Mouse (Mus musculus): ENCODE results near the gene Fibp.

Fibp gene

DNA sequence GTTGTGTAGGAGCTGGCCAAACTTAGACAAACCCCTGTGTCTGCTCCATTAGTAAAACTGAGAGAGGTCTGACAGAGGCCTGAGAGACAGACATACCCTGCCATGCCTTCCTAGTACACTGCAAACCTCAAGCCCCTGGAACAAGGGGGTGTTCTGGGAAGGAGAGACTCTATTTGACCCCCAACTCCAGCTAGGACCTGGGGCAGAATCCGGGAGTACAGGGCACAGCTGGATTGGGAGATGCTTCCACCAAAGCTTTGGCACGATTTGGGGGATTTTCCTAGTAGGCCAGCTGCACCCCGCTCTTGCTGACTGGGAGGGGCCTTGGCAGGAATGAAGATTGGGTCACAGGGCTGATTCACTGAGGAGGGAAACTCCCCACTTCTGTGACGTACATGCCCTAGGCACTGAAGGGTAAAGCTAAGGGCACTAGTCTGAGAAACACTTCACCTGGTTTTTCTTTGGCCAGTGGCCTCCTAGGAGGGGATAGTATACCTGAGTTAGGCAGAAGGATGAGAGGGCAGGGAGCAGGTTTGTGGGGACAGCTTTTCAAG lies 28.4 kb upstream of the Fibp start:
- DNase-seq (ENCODE audit: low read depth, low spot score) = no peak

DNA sequence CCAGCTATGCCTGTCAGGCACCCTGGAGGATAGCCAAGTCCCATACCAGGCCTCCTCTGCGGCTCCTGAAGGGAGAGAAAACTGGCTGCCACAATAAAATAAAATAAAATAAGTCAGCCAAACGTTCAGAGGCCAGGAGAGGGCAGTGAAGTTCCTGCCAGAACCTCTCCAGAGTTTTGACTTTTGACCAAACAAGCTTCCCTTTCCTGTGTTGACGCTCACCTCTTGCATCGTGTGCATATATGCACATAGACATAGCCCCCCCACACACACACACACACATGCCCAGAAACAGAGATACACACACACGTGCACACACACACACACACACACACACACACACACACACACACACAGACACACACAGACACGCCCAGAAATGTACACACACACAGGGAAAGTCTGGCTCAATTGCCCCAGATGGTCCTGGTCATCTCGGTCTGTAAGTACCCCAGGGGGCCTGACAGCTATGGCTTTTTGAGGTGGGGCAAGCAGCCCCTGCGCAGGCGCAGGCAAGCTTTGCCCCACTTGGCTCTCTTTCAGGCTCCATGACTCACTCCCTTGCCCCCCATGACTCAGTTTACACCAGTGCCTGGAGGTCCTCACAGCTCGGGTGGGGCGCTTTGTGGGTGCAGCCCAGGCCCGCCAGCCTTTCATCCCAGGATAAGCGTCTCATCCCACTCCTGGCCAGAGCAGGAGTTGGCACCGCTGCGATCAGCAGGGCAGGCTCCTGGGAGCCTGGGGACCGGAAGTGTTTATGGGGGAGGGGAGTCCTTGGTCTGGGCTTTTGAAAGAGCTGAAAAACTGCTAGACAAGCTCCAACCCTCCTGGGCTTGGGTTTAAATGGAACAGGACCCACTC lies 27.2 kb upstream of the Fibp start:
- DNase-seq (ENCODE audit: low read depth, low spot score) = no peak

DNA sequence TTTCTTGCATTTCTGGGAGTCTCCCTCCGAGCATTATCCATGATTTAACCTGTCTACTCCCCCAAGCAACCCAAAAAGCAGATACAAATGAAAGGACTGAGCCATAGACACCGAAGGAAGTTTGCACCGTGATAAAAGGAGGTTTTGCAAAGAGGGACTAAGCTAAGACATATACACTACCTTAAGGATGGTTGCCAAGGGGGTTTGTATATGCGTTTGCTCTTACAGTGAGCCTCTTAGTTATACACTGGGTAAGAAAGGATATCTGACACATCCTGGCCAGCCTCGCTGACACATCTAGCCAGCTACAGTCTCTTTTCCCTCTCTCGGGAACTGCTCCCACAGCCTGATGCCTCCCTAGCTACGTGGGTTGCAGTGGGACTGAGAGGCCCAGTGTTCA lies 26.5 kb upstream of the Fibp start:
- no peak for DNase-seq (ENCODE audit: low read depth, low spot score)

DNA sequence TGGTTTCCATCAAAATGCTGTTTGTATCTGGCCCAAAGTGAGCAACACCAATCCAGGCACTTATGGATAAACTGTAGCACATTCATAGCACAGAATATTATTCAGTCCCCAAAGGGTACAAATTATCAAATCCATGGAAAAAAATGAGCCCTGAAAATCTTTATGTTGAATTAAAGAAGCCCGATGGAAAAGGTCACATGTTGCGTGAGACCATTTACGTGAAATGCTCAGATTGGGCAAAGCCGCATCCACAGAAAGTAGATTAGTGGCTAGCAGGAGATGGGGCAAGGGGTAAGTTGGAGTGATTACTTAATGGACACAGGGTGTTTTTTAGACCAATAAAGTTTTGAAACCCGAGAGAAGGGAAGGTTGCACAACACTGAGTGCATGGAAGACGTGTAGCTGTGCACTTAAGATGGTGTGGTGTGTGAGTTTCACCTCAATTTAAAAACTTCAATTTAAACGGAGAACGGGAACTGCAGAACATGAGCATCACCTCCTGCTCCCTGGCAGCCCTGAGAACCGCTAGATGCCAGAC lies 16.0 kb upstream of the Fibp start:
- DNase-seq (ENCODE audit: low read depth, low spot score) = no peak

DNA sequence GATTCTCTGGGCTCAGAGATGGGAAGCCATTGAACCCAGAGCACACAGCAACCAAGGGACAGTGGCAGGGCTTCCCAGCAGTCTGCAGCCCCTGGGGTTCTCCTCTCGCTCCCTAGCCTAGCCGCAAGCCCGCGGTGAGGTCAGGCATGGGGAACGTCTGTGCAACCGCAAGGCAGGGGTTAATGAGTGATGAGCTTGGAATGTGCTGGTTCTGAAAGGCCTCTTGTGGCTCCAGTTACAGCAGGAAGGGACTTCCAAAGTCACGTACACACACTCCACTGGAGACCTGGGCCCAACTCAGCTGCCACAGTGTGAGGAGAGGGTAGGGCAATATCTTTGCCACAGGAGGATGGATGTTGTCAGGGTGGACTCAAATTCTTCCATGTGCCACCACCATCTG lies 15.5 kb upstream of the Fibp start:
- no peak for DNase-seq (ENCODE audit: low read depth, low spot score)

DNA sequence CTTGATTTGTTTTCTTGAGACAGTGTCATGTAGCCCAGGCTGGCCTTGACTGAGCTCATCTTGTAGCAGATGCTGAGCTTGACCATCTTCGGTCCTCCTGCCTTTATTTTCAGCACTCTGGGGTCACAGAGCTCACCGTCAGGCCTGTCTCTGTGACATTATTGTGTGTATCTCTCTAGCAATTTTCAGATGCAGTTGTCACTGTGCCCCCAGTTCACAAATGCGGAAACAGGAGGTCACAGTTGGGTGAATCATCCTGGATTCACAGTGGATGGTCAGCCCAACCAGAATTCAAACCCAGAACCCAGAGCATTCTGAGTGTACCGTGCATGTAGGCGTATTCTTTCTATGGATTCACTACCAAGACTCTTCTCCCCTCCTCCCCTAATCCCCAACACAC lies 14.7 kb upstream of the Fibp start:
- DNase-seq (ENCODE audit: low read depth, low spot score) = no peak

DNA sequence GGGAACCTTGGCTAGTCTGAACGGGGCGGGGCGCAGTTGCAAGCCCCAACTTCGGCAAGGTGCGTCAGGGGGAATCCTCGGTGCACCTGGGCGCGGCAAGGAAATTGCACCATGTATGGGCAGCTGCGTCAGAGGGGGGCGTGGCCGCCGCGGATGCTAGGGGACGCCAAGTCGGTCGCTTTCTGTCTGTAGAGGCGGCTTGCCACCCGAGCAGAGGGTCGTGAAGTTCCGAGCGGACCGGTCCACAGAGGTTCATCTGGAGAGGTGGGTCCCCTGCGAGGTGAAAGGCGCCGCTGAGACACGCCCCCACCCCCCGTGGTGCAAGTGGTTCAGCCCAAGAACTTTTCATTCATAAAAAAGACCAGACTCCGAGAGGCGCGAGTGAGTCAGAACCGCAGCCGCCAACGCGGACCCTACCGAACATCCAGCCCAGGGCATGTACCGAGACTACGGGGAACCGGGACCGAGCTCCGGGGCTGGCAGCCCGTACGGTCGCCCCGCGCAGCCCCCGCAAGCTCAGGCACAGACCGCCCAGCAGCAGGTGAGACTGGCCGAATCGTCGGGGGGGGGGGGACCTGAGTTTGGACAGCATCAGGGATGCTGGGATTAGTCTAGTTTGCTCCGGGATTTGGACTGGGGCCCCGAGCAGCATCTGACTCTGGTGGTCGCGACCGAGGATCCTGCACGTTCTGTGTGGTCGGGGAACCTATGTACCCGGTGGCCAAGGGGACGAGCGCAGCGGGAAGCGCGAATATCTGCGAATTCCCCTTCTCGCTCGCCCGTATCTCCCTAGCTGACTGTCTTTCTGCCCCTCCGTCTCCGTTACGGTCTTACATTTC lies 12.7 kb upstream of the Fibp start, which contains the start of gene Fosl1:
TSS of gene Fosl1 (plus strand) at position 33 of the 839 bp plus-strand sequence.
- DNase-seq (ENCODE audit: low read depth, low spot score) = peak; percentile 50

DNA sequence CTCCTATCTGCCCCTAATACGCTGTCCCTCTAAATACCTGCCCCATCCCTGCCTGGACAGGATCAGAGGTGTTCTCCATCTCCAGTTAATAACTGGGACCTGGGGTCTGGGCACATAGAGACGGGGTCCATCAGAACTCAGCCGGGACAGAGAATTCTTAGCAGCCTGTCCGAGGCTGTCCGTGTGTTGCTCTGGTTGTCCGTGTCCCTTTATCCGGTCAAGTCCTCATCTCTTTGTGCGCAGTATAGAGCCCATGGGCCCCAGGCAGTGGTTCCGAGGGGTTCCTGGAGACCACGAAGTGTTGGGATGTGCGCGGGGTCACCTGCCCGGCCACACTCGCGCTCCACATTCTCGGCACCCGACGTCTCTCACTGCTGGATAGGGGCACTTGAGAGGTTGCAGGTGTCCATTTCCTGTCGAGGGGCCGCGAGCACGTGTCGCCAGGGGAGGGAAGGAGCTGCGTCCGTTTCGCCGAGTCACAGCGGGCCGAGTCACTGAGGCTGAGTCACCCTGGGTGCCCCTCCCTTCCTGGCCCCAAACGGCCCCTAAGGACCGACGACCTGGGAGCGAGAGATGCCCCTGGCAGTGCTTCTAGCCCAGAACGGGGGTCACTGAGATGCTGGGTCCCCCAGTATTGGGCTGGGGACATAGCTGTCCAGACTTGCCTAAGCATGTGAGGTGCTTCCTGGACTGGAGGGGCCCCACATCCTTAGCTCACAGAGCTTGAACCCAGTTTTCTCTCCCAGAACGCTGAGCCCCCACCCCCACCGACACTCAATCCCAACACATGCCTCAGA lies 11.9 kb upstream of the Fibp start:
- DNase-seq (ENCODE audit: low read depth, low spot score) = no peak

DNA sequence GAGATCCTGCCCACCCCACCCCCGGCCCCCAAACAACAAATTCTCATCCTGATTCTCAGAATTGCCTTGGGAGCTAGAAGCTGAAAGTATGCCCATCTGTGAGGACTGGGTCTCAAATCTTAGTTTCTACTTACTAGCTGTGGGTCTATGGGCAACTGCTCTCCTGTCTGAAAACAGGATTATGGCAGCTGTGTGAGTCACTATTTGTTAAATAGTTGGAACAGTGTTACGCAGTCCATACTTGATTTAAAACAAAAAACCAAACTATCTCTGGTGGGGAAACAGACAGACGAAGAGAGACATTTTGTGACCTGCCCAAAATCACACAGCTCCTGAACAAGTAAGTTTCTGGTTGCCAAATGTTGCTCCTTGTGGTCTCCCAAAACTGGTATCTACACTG lies 10.7 kb upstream of the Fibp start:
- DNase-seq (ENCODE audit: low read depth, low spot score) = no peak

DNA sequence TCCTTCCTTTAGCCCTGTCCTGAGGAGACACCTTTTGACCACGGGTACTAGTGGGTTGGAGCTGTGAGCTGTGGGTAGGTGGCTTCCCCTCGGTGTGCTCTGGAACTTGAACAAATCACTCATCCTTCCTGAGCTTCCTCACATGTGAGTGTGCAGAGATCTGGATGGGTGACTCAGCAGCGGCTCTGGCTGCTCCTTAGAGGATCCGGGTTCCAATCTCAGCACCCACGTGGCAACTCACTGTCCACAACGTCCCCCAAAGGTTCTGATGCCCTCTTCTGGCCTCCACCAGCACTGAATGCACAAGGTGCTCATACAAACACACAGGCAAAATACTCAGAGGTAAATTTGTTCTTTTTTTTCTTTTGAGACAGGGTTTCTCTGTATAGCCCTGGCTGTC lies 8.6 kb upstream of the Fibp start:
- DNase-seq (ENCODE audit: low read depth, low spot score) = no peak

DNA sequence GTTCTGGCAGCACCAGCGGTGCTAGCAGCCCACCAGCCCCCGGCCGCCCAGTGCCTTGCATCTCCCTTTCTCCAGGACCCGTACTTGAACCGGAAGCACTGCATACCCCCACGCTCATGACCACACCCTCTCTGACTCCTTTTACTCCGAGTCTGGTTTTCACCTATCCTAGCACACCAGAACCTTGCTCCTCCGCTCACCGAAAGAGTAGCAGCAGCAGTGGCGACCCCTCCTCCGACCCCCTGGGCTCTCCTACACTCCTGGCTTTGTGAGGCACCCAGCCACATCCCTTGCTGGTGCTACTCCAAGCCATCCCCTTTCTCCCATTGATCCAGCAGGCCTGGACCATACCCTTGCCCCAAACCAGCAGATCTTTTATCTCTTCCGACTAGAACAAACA lies 5.4 kb upstream of the Fibp start:
- DNase-seq (ENCODE audit: low read depth, low spot score) = no peak

DNA sequence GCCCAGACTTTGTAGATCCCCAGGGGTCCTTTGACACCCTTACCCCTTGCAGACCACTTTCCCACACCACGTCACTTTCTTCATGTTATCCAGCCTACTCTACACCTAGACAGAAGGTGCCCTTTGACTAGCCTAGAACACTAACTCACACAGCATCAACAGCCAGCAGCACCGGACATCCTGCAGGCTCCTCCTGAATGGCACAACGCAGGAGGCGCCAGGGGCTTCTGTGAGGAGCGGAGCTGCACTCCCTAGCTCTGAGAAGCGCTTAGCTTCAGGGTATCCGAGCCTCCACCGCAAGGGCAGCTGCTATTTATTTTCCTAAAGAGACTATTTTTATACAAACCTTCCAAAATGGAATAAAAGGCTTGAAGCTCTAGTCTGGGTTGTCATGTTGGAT lies 4.8 kb upstream of the Fibp start:
- no peak for DNase-seq (ENCODE audit: low read depth, low spot score)

DNA sequence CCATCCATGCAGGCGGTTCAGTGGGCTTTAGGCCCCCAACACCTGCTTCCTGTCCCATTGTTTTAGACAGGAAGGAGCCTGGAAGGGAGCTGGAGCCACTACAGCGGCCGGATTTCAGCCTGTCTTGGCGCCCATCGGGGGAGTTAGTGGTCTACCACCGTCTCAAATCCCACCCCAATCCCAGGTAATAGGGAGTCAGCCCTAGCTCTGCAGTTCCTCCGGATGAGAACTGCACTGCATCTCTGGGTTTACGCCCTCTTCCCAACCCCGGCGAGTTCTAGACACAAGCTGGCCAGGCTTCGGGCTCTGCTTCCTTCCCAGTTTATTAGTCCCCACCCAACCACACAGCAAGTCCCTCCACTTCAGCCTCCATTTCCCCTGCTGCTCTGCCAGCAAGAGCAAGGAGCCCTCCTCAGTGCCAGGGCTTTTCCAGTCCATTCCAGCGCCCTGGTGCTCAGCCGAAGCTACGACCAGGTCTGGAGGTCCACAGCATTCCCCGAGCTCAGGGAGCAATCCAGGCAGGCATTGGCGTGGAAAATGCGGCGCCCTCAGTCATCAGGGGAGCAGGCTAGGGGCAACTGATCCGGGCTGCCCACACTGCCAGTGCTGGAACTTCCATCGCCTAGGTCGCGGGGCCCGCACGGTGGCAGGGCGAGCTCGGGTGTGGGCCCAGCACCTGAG lies 4.0 kb upstream of the Fibp start:
- DNase-seq (ENCODE audit: low read depth, low spot score) = no peak

DNA sequence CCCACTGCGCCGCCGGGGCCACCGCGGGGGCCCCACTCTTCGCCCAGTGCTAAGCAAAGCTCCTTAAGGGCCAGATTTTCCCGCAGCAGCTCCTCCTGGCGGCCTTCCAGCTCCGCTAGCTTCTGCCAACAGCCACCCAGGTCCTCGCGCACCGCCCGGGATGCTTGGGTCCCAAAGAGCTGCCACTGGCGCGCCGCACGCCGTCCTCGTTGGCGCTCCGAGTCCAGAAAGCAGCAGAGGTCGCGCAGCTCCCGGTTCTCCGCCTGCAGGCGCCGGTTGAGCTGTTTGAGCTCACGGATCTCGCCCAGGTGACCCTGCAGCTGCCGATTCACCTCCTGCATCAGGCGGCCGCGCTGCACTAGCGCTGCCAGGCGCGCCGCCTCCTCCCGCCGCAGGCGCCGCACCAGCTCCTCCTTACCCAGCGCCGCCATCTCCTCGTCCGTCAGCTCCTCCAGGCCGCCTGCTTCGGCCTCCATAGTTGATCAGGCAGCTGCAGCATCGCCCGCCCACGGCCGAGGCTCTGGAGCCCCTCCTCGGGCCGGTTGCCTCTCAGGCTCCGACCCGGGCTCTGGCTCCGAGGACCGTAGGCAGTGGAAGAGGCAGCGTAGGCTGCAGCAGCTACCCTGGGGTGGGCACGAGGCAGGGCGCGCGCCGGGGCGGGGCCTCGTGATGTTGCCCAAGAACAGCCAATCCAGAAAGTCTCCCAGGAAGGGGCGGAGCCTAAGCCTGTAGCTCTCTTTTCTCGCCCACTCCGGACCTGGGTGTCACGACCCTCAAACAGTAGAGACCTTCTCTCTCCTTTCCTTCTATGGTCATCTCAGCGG lies 3.3 kb upstream of the Fibp start:
- DNase-seq (ENCODE audit: low read depth, low spot score) = peak; percentile 85

DNA sequence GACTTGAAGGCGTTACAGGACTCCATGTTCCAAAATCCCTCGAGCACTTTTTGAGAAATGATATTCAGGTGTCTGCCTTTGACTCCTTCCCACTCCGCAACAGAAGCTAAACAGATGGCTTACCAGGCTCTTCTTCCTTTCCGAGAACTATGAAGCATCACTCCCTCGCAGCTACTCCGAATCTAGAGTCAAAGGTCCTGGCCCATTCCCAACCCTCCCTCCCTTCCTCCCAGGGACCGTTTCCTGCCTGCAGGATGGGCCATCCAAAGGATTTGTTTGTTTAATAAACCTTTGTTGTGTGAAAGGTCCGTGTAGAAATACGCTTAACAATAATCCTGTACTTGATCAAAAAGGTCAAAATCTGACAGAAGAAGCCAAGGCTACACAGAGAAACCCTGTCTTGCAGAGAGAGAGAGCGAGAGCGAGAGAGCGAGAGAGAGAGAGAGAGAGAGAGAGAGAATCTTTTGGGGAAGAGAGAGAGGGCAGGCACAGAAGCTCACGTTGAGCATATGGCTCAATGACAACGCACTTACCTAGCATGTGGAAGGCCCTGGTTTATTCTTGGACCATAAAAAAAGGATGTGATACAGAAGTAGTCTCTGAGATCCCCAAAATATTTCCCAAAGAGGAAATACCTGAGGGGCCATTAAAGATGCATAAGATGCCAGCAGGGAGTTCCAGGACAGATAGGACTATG lies 2.5 kb upstream of the Fibp start, which contains the start of gene Ccdc85b:
TSS of gene Ccdc85b (minus strand) at position 149 of the 697 bp plus-strand sequence.
- DNase-seq (ENCODE audit: low read depth, low spot score) = no peak

DNA sequence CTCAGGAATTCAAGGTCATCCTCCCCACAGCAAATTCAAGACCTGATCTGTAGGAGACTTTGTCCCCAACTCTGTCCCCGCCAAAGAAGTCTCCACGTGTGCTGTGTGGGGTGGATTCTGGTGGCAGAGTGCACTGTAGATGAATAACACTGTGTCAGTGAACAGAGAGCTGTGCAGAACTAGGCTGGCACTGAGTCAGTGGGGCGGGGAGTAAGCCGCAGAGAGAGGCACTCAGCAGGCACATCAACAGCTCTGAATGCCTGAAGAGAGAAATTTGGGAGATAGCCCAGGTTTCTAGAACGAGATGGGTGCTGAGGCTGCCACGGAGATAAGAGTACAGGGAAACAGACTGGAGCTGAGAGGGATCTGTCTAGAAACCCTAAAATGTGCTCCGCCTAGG lies 1.4 kb upstream of the Fibp start:
- no peak for DNase-seq (ENCODE audit: low read depth, low spot score)

DNA sequence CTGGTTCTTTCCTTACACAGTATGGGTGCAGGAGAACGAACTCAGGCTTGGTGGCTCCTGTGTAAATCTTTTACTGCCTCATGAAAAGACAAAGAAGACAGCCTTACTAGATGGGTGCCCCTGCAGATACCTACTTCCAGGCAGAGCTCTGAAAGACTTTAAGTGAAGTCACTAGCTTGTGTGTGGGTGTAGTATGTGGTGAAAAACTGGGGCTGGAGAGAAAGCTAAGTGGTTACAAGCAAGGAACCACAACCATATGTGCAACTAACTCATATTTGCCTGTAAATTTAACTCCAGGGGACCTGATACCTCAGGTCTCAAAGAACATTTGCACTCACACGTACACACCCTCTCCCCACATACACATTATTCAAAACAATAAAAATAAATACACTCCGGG lies 519 bp upstream of the Fibp start:
- DNase-seq (ENCODE audit: low read depth, low spot score) = no peak

DNA sequence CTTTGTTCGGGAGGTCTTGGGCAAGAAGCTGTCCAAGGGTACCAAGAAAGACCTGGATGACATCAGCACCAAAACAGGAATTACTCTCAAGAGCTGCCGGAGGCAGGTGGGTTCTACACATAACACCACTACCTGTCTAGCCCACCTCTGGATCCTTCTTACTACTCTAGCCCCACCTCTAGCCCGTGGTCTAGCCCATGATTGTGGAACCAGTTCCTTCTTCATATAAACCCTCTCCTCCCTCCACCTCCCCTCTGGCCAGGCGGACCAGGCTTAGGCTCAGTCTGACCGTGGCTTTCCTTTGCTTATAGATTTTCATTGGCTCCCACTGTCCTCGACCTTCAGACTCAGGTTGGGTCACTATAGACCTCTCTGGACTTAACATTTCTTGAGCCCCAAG lies 996 bp downstream of the Fibp start:
- DNase-seq (ENCODE audit: low read depth, low spot score) = no peak

DNA sequence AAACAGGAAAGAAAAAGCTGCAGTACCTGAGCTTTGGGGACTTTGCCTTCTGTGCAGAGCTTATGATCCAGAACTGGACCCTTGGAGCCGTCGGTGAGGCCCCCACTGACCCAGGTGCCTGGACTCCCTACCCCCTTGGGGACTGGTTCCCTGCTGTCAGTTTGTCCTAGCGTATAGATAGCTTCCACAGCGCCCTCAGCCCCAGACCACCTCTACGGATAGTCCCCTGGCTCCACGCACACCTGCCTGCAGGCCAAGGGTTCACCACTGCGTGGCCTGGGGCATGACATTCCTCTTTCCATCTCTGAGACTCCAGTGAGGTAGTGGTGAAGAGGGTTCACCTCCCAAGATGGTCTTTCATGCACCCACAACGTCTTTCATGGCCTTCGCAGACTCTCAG lies 2.8 kb downstream of the Fibp start:
- DNase-seq (ENCODE audit: low read depth, low spot score) = no peak

Data from WW6 (cell line).